Comparison of ENCODE assay signal across 20 mouse cellular contexts in genomic region chr2:156479833-156480232, GRCm38 (mm10). TPM values are rescaled to one million over a fixed set of nuclear protein-coding genes. Genes with fewer than 3 reads are reported as not detected.
DNase-seq lines count a peak whose midpoint lies in the region; TF ChIP-seq lines count a peak whose summit lies in the region.
"Had no signal": no experiment of that assay in that cellular context is flagged by ENCODE, and none has a peak within 500 bp of the region (broad histone marks: within the 10 kb centered on the region; RNA-seq: fewer than 3 reads in every experiment).

No protein-coding gene starts in this region.

- no peak for TF ChIP-seq CTCF in left cerebral cortex, adult 2 months (IDR thresholded peaks at IDR 0.05)

- H3K4me3 ChIP-seq in left cerebral cortex, adult 2 months, result peak overlapping the region; percentile 16
- H3K4me3 ChIP-seq in brown adipose tissue, adult 24 weeks (ENCODE audit: insufficient read depth, low read depth, low read length), result no peak overlapping the region
- H3K4me3 ChIP-seq: embryonic facial prominence, embryonic 15.5 days; forebrain, embryonic 10.5 days; heart, embryonic 13.5 days; kidney, embryonic 15.5 days; limb, embryonic 12.5 days; liver, embryonic 12.5 days; megakaryocyte, embryonic 14.5 days; midbrain, embryonic 15.5 days; neural tube, embryonic 15.5 days had no signal

- intact Hi-C loops in left cerebral cortex, adult 2 months (cut with DNase I), result loop anchor here (5.0 kb wide), 1 partner anchor 98 kb away; no protein-coding TSS in a partner anchor

- H3K4me1 ChIP-seq in brown adipose tissue, adult 24 weeks (ENCODE audit: control insufficient read depth, insufficient read depth, insufficient read length, low read length), result peaks cover 22% of the 10 kb centered on the region

- peak; percentile 61 for DNase-seq in cerebellum, adult 11-12 months
- no peak for DNase-seq in cerebellum, adult 11 months
- DNase-seq in left cerebral cortex, adult 2 months (ENCODE audit: extremely low spot score in 1 of 2, low spot score in 2 of 2), result no peak
- DNase-seq in left cerebral cortex, adult 8-10 months (ENCODE audit: low spot score in 2 of 2), result no peak
- peak; percentile 51 to 57 for DNase-seq in cerebellum, postnatal 36 days
- no peak for DNase-seq in kidney, postnatal 4 days
- DNase-seq: adrenal gland, postnatal 25 days; heart, adult 11 months; lung, adult 2 months; thymus, postnatal 25 days had no signal

- peak overlapping the region; percentile 78 for H3K27ac ChIP-seq in left cerebral cortex, adult 2 months
- peak overlapping the region; percentile 61 for H3K27ac ChIP-seq in brown adipose tissue, adult 24 weeks (replicated peaks; ENCODE audit: low read depth, low read length)
- H3K27ac ChIP-seq: embryonic facial prominence, embryonic 15.5 days; forebrain, embryonic 10.5 days; heart, embryonic 13.5 days; kidney, embryonic 15.5 days; limb, embryonic 12.5 days; liver, embryonic 12.5 days; midbrain, embryonic 15.5 days; neural tube, embryonic 15.5 days had no signal

RNA-seq across cellular contexts. Expression of gene Epb41l1, which starts 59.1 kb away (rescaled TPM):
- 100 to 1,000 TPM; 376 to 385 TPM for total RNA-seq in left cerebral cortex, adult 2 months (2021)
- 100 to 1,000 TPM; 359 to 405 (median 385) TPM for total RNA-seq in left cerebral cortex, adult 8-10 months (2022)
- 23.3 and 29.1 TPM in 2 replicates for polyA plus RNA-seq in brown adipose tissue, adult 24 weeks (2012; ENCODE audit: insufficient read depth, insufficient read length, missing spikeins)

Comparison
In these comparisons a context has a peak if more than half of its experiments do, and no peak if none do; other contexts are left out.
1. DNase-seq: peak in cerebellum, adult 11-12 months (single experiment) and cerebellum, postnatal 36 days (2 of 2); none in cerebellum, adult 11 months (single experiment), left cerebral cortex, adult 2 months (0 of 2), left cerebral cortex, adult 8-10 months (0 of 2) and kidney, postnatal 4 days (0 of 2).